Mouse (Mus musculus) hindbrain, embryonic 12.5 days (tissue): ENCODE data around the gene Ripply1. TPM values are rescaled to one million over a fixed set of nuclear protein-coding genes. Genes with fewer than 3 reads are reported as not detected.

Experiments used
- ATAC-seq: fragments of 200-750 bp; cut with Nextera tagmentation; 2 replicates; pipeline ENCODE4 v1.8.0; 2017; ENCODE audit warnings: moderate TSS enrichment; ENCODE audit not compliant: low FRiP score
- H3K27ac ChIP-seq: fragments of 300-500 bp; sonication (generic); 2 replicates; pipeline ENCODE4 v1.5.1; 2016; ENCODE audit warnings: mild to moderate bottlenecking
- H3K27me3 ChIP-seq: fragments of 300-500 bp; sonication (generic); 2 replicates; pipeline ENCODE4 v1.6.1; 2016; ENCODE audit warnings: mild to moderate bottlenecking
- H3K36me3 ChIP-seq: fragments of 300-500 bp; sonication (generic); 2 replicates; pipeline ENCODE4 v1.6.1; 2016; ENCODE audit warnings: mild to moderate bottlenecking
- H3K4me1 ChIP-seq: fragments of 300-500 bp; sonication (generic); 2 replicates; pipeline ENCODE4 v1.6.1; 2016
- H3K4me2 ChIP-seq: fragments of 300-500 bp; sonication (generic); replicated peaks from 2 replicates; pipeline ENCODE4 v1.6.1; 2016; ENCODE audit warnings: mild to moderate bottlenecking
- H3K4me3 ChIP-seq: fragments of 300-500 bp; sonication (generic); 2 replicates; pipeline ENCODE4 v1.5.1; 2016; ENCODE audit warnings: mild to moderate bottlenecking
- H3K9ac ChIP-seq: fragments of 300-500 bp; sonication (generic); 2 replicates; pipeline ENCODE4 v1.6.1; 2016; ENCODE audit warnings: mild to moderate bottlenecking, moderate library complexity
- H3K9me3 ChIP-seq: fragments of 300-500 bp; sonication (generic); replicated peaks from 2 replicates; pipeline ENCODE4 v1.6.1; 2016; ENCODE audit warnings: mild to moderate bottlenecking
- WGBS: fragments of 180-500 bp; shearing (Covaris S2); methylation state at CpG from one replicate; pipeline ENCODE4 v1.1.7; 2016; 5-methylcytosine and 5-hydroxymethylcytosine counted together
- polyA plus RNA-seq: library from polyadenylated mRNA; unstranded; fragments of >200 nt; fragmentation: Nextera tagmentation; extraction: Ambion mirVana; gene quantifications from 2 replicates; pipeline ENCODE4 v1.2.1, GENCODE M21; 2016

Gene Ripply1
- not detected in 2 replicates for polyA plus RNA-seq

DNA sequence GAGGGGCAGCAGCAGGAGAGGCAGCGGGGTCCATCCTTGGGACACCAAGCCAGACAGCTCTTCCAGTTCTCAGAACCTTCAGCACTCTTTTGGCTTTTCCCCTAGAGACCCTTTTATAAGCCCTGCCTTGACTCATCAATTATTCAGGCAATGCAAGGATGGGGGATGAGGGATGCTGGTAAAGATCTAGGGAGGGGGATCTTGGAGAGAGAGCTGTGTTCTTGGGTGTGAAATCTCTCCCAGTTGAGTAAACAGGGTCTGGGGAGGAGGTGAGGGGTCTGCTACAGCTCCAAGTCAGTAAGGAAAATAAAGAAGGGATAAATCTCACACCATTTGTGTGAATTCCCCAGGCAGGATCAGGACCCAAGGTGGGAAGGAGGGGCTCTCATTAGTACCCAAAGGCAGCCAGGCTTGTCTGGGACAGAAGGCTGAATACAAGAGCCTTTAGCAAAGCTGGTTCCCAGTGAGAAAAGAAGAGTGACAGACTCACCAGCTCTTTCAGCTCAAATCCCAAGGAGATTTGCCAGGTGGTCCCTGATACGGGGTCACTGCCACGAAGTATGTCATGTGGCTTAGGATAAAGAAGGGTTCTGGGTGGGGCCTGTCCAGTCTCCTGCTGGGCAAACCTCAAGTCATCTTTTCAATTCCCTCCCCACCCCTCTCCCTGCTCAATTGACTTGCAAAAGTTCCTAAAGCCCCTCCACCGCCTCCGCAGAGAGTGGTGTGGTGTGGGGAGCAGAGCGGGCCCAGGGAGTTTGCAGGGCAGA lies at the start of gene Ripply1:
Gene Ripply1 (minus strand): TSS at position 76 of the 767 bp plus-strand sequence.
- Histone ChIP-seq H3K4me2 (no peak within 1 kb of the TSS), H3K27me3 (peaks cover 44% of the 10 kb centered on the region), H3K4me3 (no peak within 1 kb of the TSS), H3K27ac (no peak within 1 kb of the TSS), H3K9me3 (no peaks in the 10 kb centered on the region), H3K4me1 (no peaks in the 10 kb centered on the region), H3K9ac (no peak within 1 kb of the TSS), H3K36me3 (no peaks in the 10 kb centered on the region)
- ATAC-seq = 0 out of 2 replicates have a peak, but pooled peaks have one; percentile 22
- 21% methylated on average over 6 of the region's 6 CpGs for WGBS

DNA sequence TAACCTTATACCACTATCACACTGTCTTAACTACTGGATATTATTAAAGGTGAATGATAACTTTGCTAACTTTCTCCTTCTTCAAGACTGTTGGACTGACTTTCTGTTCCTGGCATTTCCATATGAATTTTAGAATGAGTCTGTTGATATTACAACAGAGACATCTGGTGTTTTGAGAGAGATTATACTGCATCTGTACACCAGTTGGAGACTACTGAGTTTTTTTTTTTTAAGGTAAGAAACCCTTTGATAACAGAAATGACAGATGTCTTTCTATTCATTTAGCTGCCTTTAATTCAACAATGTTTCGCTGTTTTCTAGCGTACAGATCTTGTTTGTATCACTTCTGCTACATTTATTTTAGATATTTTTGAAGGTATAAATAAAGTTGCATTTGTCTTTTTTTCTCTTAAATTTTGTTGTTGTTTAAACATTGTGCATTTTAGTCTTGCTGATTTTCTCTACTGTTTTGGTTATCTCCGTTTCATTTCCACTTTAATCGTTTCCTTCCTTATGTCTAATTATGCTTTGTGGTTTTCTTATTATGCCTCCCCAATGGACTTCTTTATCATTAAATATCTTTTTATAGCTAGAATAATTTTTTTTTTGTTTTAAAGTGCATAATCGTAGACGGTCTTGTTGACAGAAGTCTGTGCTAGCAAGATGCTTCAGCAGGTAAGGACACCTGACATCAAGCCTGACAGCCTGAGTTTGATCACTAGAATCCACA lies 46.4 kb upstream of the Ripply1 start:
- Histone ChIP-seq H3K4me2 (no peak overlapping the region), H3K27ac (no peak overlapping the region), H3K27me3 (no peaks in the 10 kb centered on the region; the same call in 1 of the 2 replicates), H3K4me3 (no peak overlapping the region), H3K9ac (no peak overlapping the region), H3K4me1 (no peaks in the 10 kb centered on the region), H3K36me3 (no peaks in the 10 kb centered on the region), H3K9me3 (no peaks in the 10 kb centered on the region)
- no peak for ATAC-seq
- 92% methylated on average over 6 of the region's 6 CpGs for WGBS

DNA sequence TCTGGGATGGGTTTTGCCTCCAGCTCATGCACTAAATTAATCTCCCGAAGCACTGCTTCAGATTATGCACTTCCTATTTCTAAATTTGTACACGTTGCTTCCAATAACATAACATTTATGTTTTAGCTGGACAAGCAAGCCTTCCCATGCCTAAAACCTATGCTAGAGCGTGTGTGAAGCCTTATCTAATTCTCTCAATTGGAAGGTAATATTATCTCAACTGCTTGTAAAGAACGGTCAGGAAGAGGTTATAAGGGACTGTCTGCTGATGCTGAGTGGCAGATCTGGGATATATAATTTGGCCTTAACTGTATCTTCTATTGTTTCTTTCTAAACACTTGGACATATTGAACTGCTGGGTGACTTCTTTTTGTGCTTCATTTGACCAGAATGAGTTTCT lies 44.8 kb upstream of the Ripply1 start:
- no peak for ATAC-seq
- Histone ChIP-seq H3K4me3 (no peak overlapping the region), H3K4me2 (no peak overlapping the region), H3K9me3 (no peaks in the 10 kb centered on the region), H3K27ac (no peak overlapping the region), H3K4me1 (no peaks in the 10 kb centered on the region), H3K9ac (no peak overlapping the region), H3K27me3 (no peaks in the 10 kb centered on the region; the same call in 1 of the 2 replicates), H3K36me3 (no peaks in the 10 kb centered on the region)
- 86% methylated on average over 4 of the region's 4 CpGs for WGBS

DNA sequence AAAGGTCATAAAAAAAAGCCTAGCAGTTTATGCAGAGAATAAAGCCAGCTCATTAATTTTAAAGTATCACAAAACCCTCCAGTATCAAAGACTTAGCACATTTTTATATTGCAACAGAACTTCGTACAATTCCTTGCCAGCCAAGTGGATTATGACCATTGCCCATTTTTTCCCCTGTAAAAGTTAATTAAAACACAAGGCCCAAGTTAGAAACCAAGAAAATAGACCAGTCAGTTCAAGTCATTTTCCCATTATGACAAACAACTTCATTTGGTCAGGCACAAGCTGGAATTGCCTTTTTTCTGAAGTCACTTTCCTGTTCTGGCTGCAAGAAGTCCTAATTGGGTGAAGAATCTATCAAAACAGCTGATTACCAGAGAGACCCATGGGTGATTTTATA lies 43.2 kb upstream of the Ripply1 start:
- Histone ChIP-seq H3K36me3 (no peaks in the 10 kb centered on the region), H3K4me2 (no peak overlapping the region), H3K27ac (no peak overlapping the region), H3K9me3 (no peaks in the 10 kb centered on the region), H3K4me3 (no peak overlapping the region), H3K4me1 (no peaks in the 10 kb centered on the region), H3K27me3 (peaks cover 3% of the 10 kb centered on the region; the same call in 1 of the 2 replicates), H3K9ac (no peak overlapping the region)
- no peak for ATAC-seq
- 90% methylated on average over 1 of the region's 1 CpGs for WGBS

DNA sequence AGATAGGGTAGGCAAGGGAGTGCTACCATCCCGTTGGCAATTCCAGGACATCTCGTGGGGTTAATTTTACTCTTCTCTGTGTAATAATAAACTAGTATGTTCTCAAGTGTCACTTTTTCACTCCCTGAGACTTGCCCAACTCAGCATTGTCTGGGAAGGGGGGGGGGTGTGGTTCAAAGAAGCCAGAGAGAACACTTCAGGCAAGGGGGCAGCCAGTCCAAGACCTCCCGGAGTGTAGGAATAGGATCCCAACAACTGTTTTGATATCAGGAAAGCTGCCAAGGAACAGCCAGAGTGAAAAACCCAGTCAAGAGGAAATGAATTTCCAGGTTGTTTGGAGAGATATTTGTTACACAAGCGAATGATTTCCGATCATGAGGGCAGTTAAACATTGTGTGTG lies 33.0 kb upstream of the Ripply1 start:
- Histone ChIP-seq H3K9me3 (no peaks in the 10 kb centered on the region), H3K4me3 (no peak overlapping the region), H3K4me2 (no peak overlapping the region), H3K27me3 (peaks cover 8% of the 10 kb centered on the region; the same call in 1 of the 2 replicates), H3K36me3 (no peaks in the 10 kb centered on the region), H3K27ac (no peak overlapping the region), H3K4me1 (no peaks in the 10 kb centered on the region), H3K9ac (no peak overlapping the region)
- 77% methylated on average over 5 of the region's 5 CpGs for WGBS
- ATAC-seq = no peak

DNA sequence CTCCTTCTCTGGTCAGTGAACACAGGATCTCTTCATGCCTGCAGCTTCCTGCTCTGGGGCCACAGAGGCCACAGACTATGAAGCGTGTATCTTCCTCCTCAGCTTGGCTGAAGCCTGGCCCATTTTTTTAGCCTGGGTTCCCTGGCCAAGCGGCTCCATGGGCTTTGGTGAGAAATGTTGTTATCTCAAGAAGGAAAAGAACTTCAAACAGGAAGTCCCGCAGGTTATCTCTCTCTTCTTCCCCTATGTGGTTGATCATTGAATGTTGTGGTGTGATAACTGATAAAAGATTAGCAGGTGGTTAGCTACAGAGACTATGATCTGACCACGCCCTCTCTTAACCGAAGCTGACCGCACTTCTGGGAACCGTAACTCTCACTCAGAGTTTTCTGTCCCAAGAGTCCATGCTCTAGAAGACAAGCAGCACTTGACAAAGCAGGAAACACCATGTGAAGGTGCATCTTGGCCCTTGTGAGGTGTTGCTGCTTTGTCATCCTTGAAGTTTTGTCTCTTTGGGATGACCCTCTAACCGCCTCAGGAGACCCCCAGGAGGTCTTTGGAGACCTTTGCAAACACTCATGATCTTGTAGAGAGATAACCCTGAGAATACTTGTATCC lies 32.0 kb upstream of the Ripply1 start:
- Histone ChIP-seq H3K4me2 (no peak overlapping the region), H3K27ac (no peak overlapping the region), H3K27me3 (peaks cover 8% of the 10 kb centered on the region; the same call in 1 of the 2 replicates), H3K36me3 (no peaks in the 10 kb centered on the region), H3K4me3 (no peak overlapping the region), H3K9ac (no peak overlapping the region), H3K4me1 (no peaks in the 10 kb centered on the region), H3K9me3 (no peaks in the 10 kb centered on the region)
- no peak for ATAC-seq
- 89% methylated on average over 8 of the region's 8 CpGs for WGBS

DNA sequence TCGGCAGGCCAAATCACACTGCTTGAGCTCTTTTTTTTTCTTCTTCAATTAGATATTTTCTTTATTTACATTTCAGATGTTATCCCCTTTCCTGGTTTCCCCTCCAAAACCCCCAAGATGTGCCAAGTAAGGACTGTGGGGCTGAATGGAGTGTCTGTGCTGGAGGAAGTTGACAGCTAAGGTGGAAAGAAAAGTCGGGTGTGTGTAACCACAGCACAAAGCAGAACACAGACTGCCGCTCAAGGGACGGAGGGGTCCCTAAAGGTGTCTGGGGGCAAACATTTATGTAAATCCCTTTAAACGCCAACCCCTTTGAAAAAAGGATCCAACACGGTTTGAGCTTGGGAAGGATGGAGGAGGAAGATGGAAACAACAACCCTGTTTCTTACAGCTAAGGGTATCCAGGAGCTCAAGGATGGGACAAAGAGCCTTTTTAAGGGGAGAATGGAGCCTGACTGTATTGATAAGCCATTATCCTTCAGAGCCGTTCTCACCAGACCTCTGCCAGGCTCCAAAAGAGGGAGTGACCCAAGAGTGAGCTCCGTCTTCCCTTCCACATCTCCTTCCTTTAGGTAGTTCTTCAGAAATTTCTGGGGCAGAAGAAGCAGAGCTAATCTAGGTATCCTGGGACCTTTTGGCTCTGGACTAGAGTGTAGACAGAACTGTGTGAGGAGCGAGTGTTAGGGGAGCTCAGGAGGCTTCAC lies 31.3 kb upstream of the Ripply1 start:
- Histone ChIP-seq H3K27me3 (peaks cover 8% of the 10 kb centered on the region; the same call in 1 of the 2 replicates), H3K4me2 (no peak overlapping the region), H3K36me3 (no peaks in the 10 kb centered on the region), H3K4me3 (no peak overlapping the region), H3K9ac (no peak overlapping the region), H3K9me3 (no peaks in the 10 kb centered on the region), H3K27ac (no peak overlapping the region), H3K4me1 (no peaks in the 10 kb centered on the region)
- no peak for ATAC-seq
- 68% methylated on average over 9 of the region's 9 CpGs for WGBS

DNA sequence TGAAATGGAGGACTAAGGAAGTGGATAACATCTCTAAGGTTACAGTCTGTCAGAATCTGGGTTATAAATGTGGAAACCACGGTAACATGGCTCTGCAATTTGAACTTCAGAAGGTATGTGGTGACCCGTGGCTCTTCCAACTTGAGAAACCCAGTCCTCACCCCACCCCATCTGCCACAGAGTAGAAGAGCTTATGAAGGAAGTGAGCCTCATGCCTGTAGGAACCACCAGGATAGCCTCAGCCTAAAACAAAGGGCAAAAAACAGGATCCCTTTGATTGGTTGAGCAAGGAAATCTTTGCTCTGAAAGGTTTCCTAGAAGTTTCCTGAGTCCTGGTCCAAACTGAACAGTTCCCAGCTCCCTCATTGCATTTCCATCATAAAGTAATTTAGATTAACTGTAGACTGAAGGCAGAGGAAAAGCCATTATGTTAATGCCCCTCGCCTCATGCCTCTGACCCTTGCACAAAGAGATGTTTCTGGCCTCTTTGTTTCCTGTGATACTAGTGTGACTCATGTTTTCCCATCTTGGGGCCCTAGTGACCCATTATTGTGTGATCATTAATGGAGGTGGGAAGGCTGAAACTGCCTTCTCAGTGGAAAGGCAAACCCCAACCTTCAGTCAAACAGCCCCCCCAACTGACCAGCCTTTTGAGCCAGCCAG lies 30.6 kb upstream of the Ripply1 start:
- H3K4me1 ChIP-seq = no peaks in the 10 kb centered on the region
- H3K9me3 ChIP-seq = no peaks in the 10 kb centered on the region
- H3K9ac ChIP-seq = no peak overlapping the region
- no peak overlapping the region for H3K27ac ChIP-seq
- no peak overlapping the region for H3K4me3 ChIP-seq
- no peaks in the 10 kb centered on the region for H3K36me3 ChIP-seq
- 53% methylated on average over 3 of the region's 3 CpGs for WGBS
- no peak overlapping the region for H3K4me2 ChIP-seq
- ATAC-seq = no peak
- H3K27me3 ChIP-seq = peaks cover 8% of the 10 kb centered on the region; the same call in 1 of the 2 replicates

DNA sequence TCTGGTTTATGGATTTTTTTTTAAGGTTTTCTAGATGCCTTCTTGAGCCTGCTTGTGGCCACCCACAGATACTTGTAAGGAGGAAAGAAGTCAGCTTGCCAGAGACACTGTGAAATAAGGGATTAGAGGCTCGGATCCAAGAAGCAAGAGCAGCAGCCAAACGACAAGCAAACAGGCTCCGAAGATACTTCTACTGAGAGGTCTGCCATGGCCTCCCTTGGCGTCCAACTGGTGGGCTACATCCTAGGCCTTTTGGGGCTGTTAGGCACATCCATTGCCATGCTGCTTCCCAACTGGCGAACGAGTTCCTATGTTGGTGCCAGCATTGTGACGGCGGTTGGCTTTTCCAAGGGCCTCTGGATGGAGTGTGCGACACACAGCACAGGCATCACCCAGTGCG lies 26.3 kb upstream of the Ripply1 start:
- no peak overlapping the region for H3K4me3 ChIP-seq
- peaks cover 12% of the 10 kb centered on the region; the same call in 1 of the 2 replicates for H3K27me3 ChIP-seq
- WGBS = 92% methylated on average over 10 of the region's 10 CpGs
- no peaks in the 10 kb centered on the region for H3K9me3 ChIP-seq
- H3K36me3 ChIP-seq = no peaks in the 10 kb centered on the region
- no peak overlapping the region for H3K9ac ChIP-seq
- no peak for ATAC-seq
- no peak overlapping the region for H3K27ac ChIP-seq
- no peak overlapping the region for H3K4me2 ChIP-seq
- no peaks in the 10 kb centered on the region for H3K4me1 ChIP-seq

DNA sequence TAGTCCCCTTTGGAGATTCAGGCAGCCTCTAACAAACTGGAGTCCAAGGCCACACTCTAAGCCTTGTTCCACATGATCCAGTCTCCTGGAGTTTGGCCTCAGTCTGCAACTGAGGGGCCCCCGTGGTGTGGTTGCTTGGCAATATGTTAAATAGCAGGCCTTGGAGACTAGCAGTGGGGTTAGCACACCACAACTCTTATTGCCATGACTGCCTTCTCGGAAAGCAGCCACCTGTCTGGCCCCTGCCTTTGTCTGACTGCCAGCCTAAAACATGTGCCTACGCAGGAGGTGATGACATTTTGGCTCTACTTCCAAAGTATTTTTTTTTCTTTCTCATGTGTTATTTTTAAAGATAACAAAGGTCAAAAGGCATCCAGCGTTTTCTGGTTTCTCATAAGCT lies 25.9 kb upstream of the Ripply1 start:
- H3K9me3 ChIP-seq = no peaks in the 10 kb centered on the region
- no peaks in the 10 kb centered on the region for H3K4me1 ChIP-seq
- no peak overlapping the region for H3K4me3 ChIP-seq
- WGBS = 40% methylated on average over 4 of the region's 4 CpGs
- H3K27ac ChIP-seq = no peak overlapping the region
- no peak overlapping the region for H3K9ac ChIP-seq
- no peak for ATAC-seq
- H3K27me3 ChIP-seq = peaks cover 12% of the 10 kb centered on the region; the same call in 1 of the 2 replicates
- H3K4me2 ChIP-seq = no peak overlapping the region
- H3K36me3 ChIP-seq = no peaks in the 10 kb centered on the region

DNA sequence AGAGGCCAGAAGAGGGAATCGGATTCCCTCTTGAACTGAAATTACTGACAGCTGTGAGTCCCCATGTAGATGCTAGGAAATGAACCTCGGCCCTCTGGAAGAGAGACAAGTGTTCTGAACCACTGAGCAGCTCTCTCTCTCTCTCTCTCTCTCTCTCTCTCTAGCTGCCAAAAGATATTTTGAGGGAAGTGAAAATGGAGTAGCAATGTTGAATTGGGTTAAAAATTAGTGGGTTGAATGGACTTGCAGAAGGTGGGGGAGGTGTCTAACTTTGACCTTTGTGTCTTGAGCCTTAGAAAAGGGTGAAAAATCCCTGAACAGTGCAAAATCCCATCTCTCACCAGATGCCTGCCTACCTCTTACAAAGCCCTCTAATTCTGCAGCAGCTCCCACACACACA lies 25.2 kb upstream of the Ripply1 start:
- WGBS = 78% methylated on average over 2 of the region's 2 CpGs
- Histone ChIP-seq H3K27me3 (peaks cover 11% of the 10 kb centered on the region; the same call in 1 of the 2 replicates), H3K4me3 (no peak overlapping the region), H3K4me1 (no peaks in the 10 kb centered on the region), H3K27ac (no peak overlapping the region), H3K4me2 (no peak overlapping the region), H3K9ac (no peak overlapping the region), H3K36me3 (no peaks in the 10 kb centered on the region), H3K9me3 (no peaks in the 10 kb centered on the region)
- no peak for ATAC-seq
